7 mouse cellular contexts compared by ENCODE assay signal in the genomic region with DNA sequence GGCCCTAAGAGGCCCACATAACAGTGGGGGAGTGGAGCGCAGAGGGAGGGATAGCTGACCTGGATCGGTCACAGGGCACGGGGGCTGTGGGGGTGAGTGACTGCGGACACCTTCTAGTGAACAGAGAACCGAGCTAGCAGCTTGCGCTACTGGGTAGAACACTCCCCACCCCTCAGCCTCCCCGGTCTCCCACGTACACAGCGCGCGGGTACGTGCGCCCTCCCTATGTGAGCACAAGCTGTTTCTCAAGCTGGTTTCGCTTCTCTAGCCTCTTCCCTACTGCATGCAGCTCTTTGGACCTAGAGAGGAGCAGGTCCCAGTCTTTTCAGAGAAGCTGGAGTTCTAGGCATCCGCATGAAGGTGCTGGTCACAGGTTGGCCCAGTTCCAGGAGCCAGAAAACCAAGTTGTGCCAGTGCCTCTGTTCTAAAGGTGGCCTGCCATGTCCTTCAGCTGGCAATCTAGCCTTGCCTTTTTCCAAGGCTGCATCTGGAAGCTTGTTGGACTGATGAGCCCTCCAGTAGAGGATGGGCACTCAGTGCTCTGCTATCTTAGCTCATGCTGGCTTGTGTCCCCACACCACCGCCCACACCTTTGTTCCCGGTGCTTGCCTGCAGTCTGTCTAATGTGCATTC. TPM values are rescaled to one million over a fixed set of nuclear protein-coding genes. Genes with fewer than 3 reads are reported as not detected.
DNase-seq lines count a peak whose midpoint lies in the region; ATAC-seq and TF ChIP-seq lines count a peak whose summit lies in the region.

No protein-coding gene starts in this region.

- TF ChIP-seq CTCF in small intestine, adult 2 months (IDR thresholded peaks at IDR 0.05; ENCODE audit: extremely low read depth, insufficient read length, insufficient replicate concordance, low read depth, low read length), result no peak

- DNase-seq in adrenal gland, adult 18-20 months (ENCODE audit: low spot score in 2 of 2), result peak; percentile 64 to 74
- DNase-seq in embryo, embryonic 9.5 days (ENCODE audit: extremely low spot score), result peak; percentile 47
- DNase-seq in heart, adult 18-20 months, result peak; percentile 83 to 85
- DNase-seq in kidney, adult 11 months, result peak; percentile 77
- DNase-seq in left cerebral cortex, postnatal 36 days (ENCODE audit: low spot score in 2 of 2), result peak; percentile 86

- no peaks in the 10 kb centered on the region for H3K27me3 ChIP-seq in small intestine, adult 2 months (ENCODE audit: control insufficient read depth, insufficient read depth, low read length)

- H3K4me3 ChIP-seq in small intestine, adult 2 months (ENCODE audit: low read depth, low read length), result peak overlapping the region; percentile 98

- H3K4me1 ChIP-seq in small intestine, adult 2 months (ENCODE audit: control insufficient read depth, insufficient read depth, insufficient read length, low read length), result peaks cover 6% of the 10 kb centered on the region

- 2% methylated on average over 17 of the region's 17 CpGs for WGBS in small intestine, adult 2 months

- intact Hi-C loops in left cerebral cortex, postnatal 36 days (cut with DNase I), result no loop called here

- peak; percentile 20 for ATAC-seq in megakaryocyte-erythroid progenitor cell, adult 5-6 weeks (replicated peaks; ENCODE audit: low FRiP score, low TSS enrichment, poor library complexity, severe bottlenecking)

- peaks cover 25% of the 10 kb centered on the region for H3K36me3 ChIP-seq in small intestine, adult 2 months (ENCODE audit: control insufficient read depth, insufficient read depth, low read length)

- H3K27ac ChIP-seq in small intestine, adult 2 months (ENCODE audit: insufficient read depth, low read depth, low read length), result peak overlapping the region; percentile 99

- peak; percentile 12; the same call in 1 of the 2 replicates for TF ChIP-seq POLR2A in small intestine, adult 2 months (IDR thresholded peaks at IDR 0.05; ENCODE audit: low read depth, low read length)

RNA-seq across cellular contexts. Expression of gene Hsp90ab1, which starts 1.2 kb away (rescaled TPM):
- 1,000 to 10,000 TPM; 2,801 to 2,860 TPM for total RNA-seq in adrenal gland, adult 18-20 months (2021)
- 1,000 to 10,000 TPM; 1,354 to 1,581 TPM for total RNA-seq in heart, adult 18-20 months (2021)
- total RNA-seq in left cerebral cortex, postnatal 36 days (2021), result 1,000 to 10,000 TPM; 1,413 to 1,526 TPM
- total RNA-seq in megakaryocyte-erythroid progenitor cell, adult 5-6 weeks (2014; fragmentation: Nextera tagmentation), result 1,847 and 1,911 TPM in 2 replicates
- total RNA-seq in megakaryocyte-erythroid progenitor cell, adult 5-6 weeks (2017), result 2,660 and 3,319 TPM in 2 replicates
- 93.8 and 157 TPM in 2 replicates for polyA plus RNA-seq in small intestine, adult 2 months (2012; rRNA removed)

RNA-seq across cellular contexts. Expression of gene Slc35b2, which starts 10.6 kb away (rescaled TPM):
- 10 to 100 TPM; 28.1 to 44.2 TPM for total RNA-seq in adrenal gland, adult 18-20 months (2021)
- total RNA-seq in heart, adult 18-20 months (2021), result 10 to 100 TPM; 23.4 to 26.0 TPM
- 10 to 100 TPM; 24.7 to 33.0 TPM for total RNA-seq in left cerebral cortex, postnatal 36 days (2021)
- 46.9 and 74.5 TPM in 2 replicates for total RNA-seq in megakaryocyte-erythroid progenitor cell, adult 5-6 weeks (2014; fragmentation: Nextera tagmentation)
- total RNA-seq in megakaryocyte-erythroid progenitor cell, adult 5-6 weeks (2017), result 27.7 and 60.3 TPM in 2 replicates
- 98.2 and 105 TPM in 2 replicates for polyA plus RNA-seq in small intestine, adult 2 months (2012; rRNA removed)

RNA-seq across cellular contexts. Expression of gene Nfkbie, which starts 18.7 kb away (rescaled TPM):
- total RNA-seq in adrenal gland, adult 18-20 months (2021), result 1 to 10 TPM; 2.7 to 3.5 TPM
- total RNA-seq in heart, adult 18-20 months (2021), result 1 to 10 TPM; 1.2 to 3.1 TPM
- total RNA-seq in left cerebral cortex, postnatal 36 days (2021), result 1 to 10 TPM; 1.7 to 2.7 TPM
- 4.2 and 6.0 TPM in 2 replicates for total RNA-seq in megakaryocyte-erythroid progenitor cell, adult 5-6 weeks (2014; fragmentation: Nextera tagmentation)
- 3.2 and 3.9 TPM in 2 replicates for total RNA-seq in megakaryocyte-erythroid progenitor cell, adult 5-6 weeks (2017)
- 4.6 and 6.2 TPM in 2 replicates for polyA plus RNA-seq in small intestine, adult 2 months (2012; rRNA removed)

RNA-seq across cellular contexts. Expression of gene Tmem151b, which starts 24.8 kb away (rescaled TPM):
- total RNA-seq in adrenal gland, adult 18-20 months (2021), result under 1 TPM in 1 of 2 experiments, not detected in 1; 0.06 TPM
- total RNA-seq in heart, adult 18-20 months (2021), result under 1 TPM in 1 of 2 experiments, not detected in 1; 0.05 TPM
- total RNA-seq in left cerebral cortex, postnatal 36 days (2021), result 100 to 1,000 TPM; 120 to 121 TPM
- not detected in 2 replicates for total RNA-seq in megakaryocyte-erythroid progenitor cell, adult 5-6 weeks (2014; fragmentation: Nextera tagmentation)
- not detected in 2 replicates for total RNA-seq in megakaryocyte-erythroid progenitor cell, adult 5-6 weeks (2017)
- polyA plus RNA-seq in small intestine, adult 2 months (2012; rRNA removed), result 0.53 and 0.94 TPM in 2 replicates

RNA-seq across cellular contexts. Expression of gene Slc29a1, which starts 25.2 kb away (rescaled TPM):
- total RNA-seq in adrenal gland, adult 18-20 months (2021), result 100 to 1,000 TPM; 121 to 161 TPM
- 10 to 100 TPM; 65.0 to 67.4 TPM for total RNA-seq in heart, adult 18-20 months (2021)
- 10 to 100 TPM; 17.1 to 23.2 TPM for total RNA-seq in left cerebral cortex, postnatal 36 days (2021)
- total RNA-seq in megakaryocyte-erythroid progenitor cell, adult 5-6 weeks (2014; fragmentation: Nextera tagmentation), result 166 and 176 TPM in 2 replicates
- 89.2 and 171 TPM in 2 replicates for total RNA-seq in megakaryocyte-erythroid progenitor cell, adult 5-6 weeks (2017)
- 26.1 and 35.2 TPM in 2 replicates for polyA plus RNA-seq in small intestine, adult 2 months (2012; rRNA removed)

Comparison
In these comparisons a context has a peak if more than half of its experiments do, and no peak if none do; other contexts are left out.
1. Peak in every context shown above with its lines: DNase-seq, ATAC-seq, H3K4me3 ChIP-seq and H3K27ac ChIP-seq.